ENCODE assay signal across 21 mouse cellular contexts in the genomic region with DNA sequence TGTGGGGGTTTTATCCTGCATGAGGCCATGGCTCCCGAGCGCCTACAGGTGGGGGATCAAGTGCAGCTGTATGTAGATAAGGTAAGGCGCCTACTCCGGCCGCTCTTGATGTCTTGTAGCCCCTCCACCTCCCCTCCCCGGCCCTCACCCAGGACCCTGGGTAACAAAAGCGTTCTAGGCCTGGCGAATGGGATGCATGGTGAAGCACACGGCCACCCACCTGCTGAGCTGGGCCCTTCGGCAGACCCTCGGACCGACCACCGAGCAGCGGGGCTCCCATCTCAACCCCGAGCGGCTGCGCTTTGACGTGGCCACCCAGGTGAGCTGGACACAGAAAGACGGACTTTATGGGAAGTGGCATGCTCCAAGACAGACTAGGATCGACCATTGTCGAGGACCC. TPM values are rescaled to one million over a fixed set of nuclear protein-coding genes. Genes with fewer than 3 reads are reported as not detected.
DNase-seq lines count a peak whose midpoint lies in the region; ATAC-seq and TF ChIP-seq lines count a peak whose summit lies in the region.
"Had no signal": no experiment of that assay in that cellular context is flagged by ENCODE, and none has a peak within 500 bp of the region (broad histone marks: within the 10 kb centered on the region; RNA-seq: fewer than 3 reads in every experiment).

No protein-coding gene starts in this region.

- 93% methylated on average over 21 of the region's 21 CpGs for WGBS in hindbrain, embryonic 13.5 days
- WGBS in hindbrain, embryonic 16.5 days, result 91% methylated on average over 21 of the region's 21 CpGs
- WGBS in neural tube, embryonic 12.5 days, result 94% methylated on average over 21 of the region's 21 CpGs
- 89% methylated on average over 21 of the region's 21 CpGs for WGBS in midbrain, postnatal 0 days

- H3K27ac ChIP-seq in hindbrain, embryonic 13.5 days, result no peak overlapping the region
- H3K27ac ChIP-seq in hindbrain, embryonic 16.5 days (ENCODE audit: low read depth, low read length), result no peak overlapping the region
- H3K27ac ChIP-seq in neural tube, embryonic 12.5 days, result no peak overlapping the region
- H3K27ac ChIP-seq in midbrain, postnatal 0 days (ENCODE audit: low read depth, low read length), result no peak overlapping the region
- H3K27ac ChIP-seq: embryonic facial prominence, embryonic 15.5 days; forebrain, embryonic 10.5 days; heart, embryonic 10.5 days; intestine, embryonic 15.5 days had no signal

- DNase-seq in cerebellum, adult 9-11 months, result peak; percentile 68
- no peak for DNase-seq in cerebellum, postnatal 4 days (ENCODE audit: low spot score in 2 of 2)
- no peak for DNase-seq in neural tube, embryonic 10.5 days (ENCODE audit: extremely low spot score, low spot score)
- DNase-seq in midbrain, postnatal 0 days (ENCODE audit: low spot score), result no peak
- no peak for DNase-seq in layer of hippocampus, postnatal 14 days (ENCODE audit: low spot score in 2 of 2)

- H3K9ac ChIP-seq in hindbrain, embryonic 13.5 days, result peak overlapping the region; percentile 36; the same call in 1 of the 2 replicates
- H3K9ac ChIP-seq in hindbrain, embryonic 16.5 days (ENCODE audit: low read depth, low read length), result no peak overlapping the region
- H3K9ac ChIP-seq in neural tube, embryonic 12.5 days, result no peak overlapping the region
- H3K9ac ChIP-seq in midbrain, postnatal 0 days (replicated peaks; ENCODE audit: low read length, poor library complexity, severe bottlenecking), result no peak overlapping the region
- H3K9ac ChIP-seq: embryonic facial prominence, embryonic 15.5 days; intestine, embryonic 15.5 days had no signal

- no peak overlapping the region for H3K4me2 ChIP-seq in hindbrain, embryonic 13.5 days
- H3K4me2 ChIP-seq in hindbrain, embryonic 16.5 days (ENCODE audit: low read length), result no peak overlapping the region
- no peak overlapping the region for H3K4me2 ChIP-seq in neural tube, embryonic 12.5 days (replicated peaks)
- no peak overlapping the region for H3K4me2 ChIP-seq in midbrain, postnatal 0 days (ENCODE audit: low read depth, low read length, poor library complexity, severe bottlenecking)
- H3K4me2 ChIP-seq: embryonic facial prominence, embryonic 15.5 days; intestine, embryonic 15.5 days had no signal

- H3K4me3 ChIP-seq in hindbrain, embryonic 13.5 days, result no peak overlapping the region
- no peak overlapping the region for H3K4me3 ChIP-seq in hindbrain, embryonic 16.5 days (ENCODE audit: low read length)
- no peak overlapping the region for H3K4me3 ChIP-seq in neural tube, embryonic 12.5 days
- no peak overlapping the region for H3K4me3 ChIP-seq in midbrain, postnatal 0 days (ENCODE audit: low read depth, low read length)
- H3K4me3 ChIP-seq: embryonic facial prominence, embryonic 15.5 days; erythroblast, embryonic 14.5 days; forebrain, embryonic 10.5 days; heart, embryonic 10.5 days; intestine, embryonic 15.5 days had no signal

- ATAC-seq in hindbrain, embryonic 13.5 days (ENCODE audit: low FRiP score), result peak; percentile 8; the same call in 1 of the 2 replicates
- ATAC-seq in hindbrain, embryonic 16.5 days, result no peak
- peak; percentile 13; the same call in 1 of the 2 replicates for ATAC-seq in neural tube, embryonic 12.5 days (ENCODE audit: low FRiP score, low read depth)
- ATAC-seq in midbrain, postnatal 0 days (ENCODE audit: low FRiP score), result 0 out of 2 replicates have a peak, but pooled peaks have one; percentile 2

- H3K4me1 ChIP-seq in hindbrain, embryonic 13.5 days (replicated peaks), result peaks cover 12% of the 10 kb centered on the region; the same call in 1 of the 2 replicates
- H3K4me1 ChIP-seq in hindbrain, embryonic 16.5 days (ENCODE audit: control insufficient read depth, insufficient read depth, low read depth, low read length), result no peaks in the 10 kb centered on the region
- H3K4me1 ChIP-seq in neural tube, embryonic 12.5 days, result 0 out of 2 replicates have a peak, but pooled peaks cover 3% of the 10 kb centered on the region
- no peaks in the 10 kb centered on the region for H3K4me1 ChIP-seq in midbrain, postnatal 0 days (ENCODE audit: insufficient read depth, low read length)

- no peaks in the 10 kb centered on the region for H3K9me3 ChIP-seq in hindbrain, embryonic 13.5 days
- H3K9me3 ChIP-seq in hindbrain, embryonic 16.5 days (ENCODE audit: control insufficient read depth, low read length), result no peaks in the 10 kb centered on the region
- H3K9me3 ChIP-seq in neural tube, embryonic 12.5 days, result no peaks in the 10 kb centered on the region
- no peaks in the 10 kb centered on the region for H3K9me3 ChIP-seq in midbrain, postnatal 0 days (ENCODE audit: low read length)
- H3K9me3 ChIP-seq: embryonic facial prominence, embryonic 15.5 days; forebrain, embryonic 10.5 days; heart, embryonic 10.5 days; intestine, embryonic 15.5 days had no signal

- H3K27me3 ChIP-seq in hindbrain, embryonic 13.5 days, result no peaks in the 10 kb centered on the region
- no peaks in the 10 kb centered on the region for H3K27me3 ChIP-seq in hindbrain, embryonic 16.5 days (replicated peaks; ENCODE audit: control insufficient read depth, insufficient read depth, low read length)
- no peaks in the 10 kb centered on the region for H3K27me3 ChIP-seq in neural tube, embryonic 12.5 days (replicated peaks)
- no peaks in the 10 kb centered on the region for H3K27me3 ChIP-seq in midbrain, postnatal 0 days (ENCODE audit: insufficient read depth, low read length)
- H3K27me3 ChIP-seq: embryonic facial prominence, embryonic 15.5 days; intestine, embryonic 15.5 days had no signal

- H3K36me3 ChIP-seq in hindbrain, embryonic 13.5 days, result peaks cover 30% of the 10 kb centered on the region
- peaks cover 5% of the 10 kb centered on the region; the same call in 1 of the 2 replicates for H3K36me3 ChIP-seq in hindbrain, embryonic 16.5 days (ENCODE audit: control insufficient read depth, insufficient read depth, low read length)
- H3K36me3 ChIP-seq in neural tube, embryonic 12.5 days, result peaks cover 43% of the 10 kb centered on the region
- peaks cover 21% of the 10 kb centered on the region for H3K36me3 ChIP-seq in midbrain, postnatal 0 days (ENCODE audit: insufficient read depth, low read length)

- TF ChIP-seq CTCF in midbrain, postnatal 0 days (IDR thresholded peaks at IDR 0.05), result no peak

RNA-seq across cellular contexts. Expression of gene Tcte1, which starts 6.1 kb away (rescaled TPM):
- polyA plus RNA-seq in hindbrain, embryonic 13.5 days (2015; fragmentation: Nextera tagmentation; extraction: Ambion mirVana), result 3.0 TPM in 2 replicates
- 6.1 and 6.3 TPM in 2 replicates for polyA plus RNA-seq in hindbrain, embryonic 16.5 days (2015; fragmentation: Nextera tagmentation; extraction: Ambion mirVana)
- 1.9 TPM in 2 replicates for polyA plus RNA-seq in neural tube, embryonic 12.5 days (2016; fragmentation: Nextera tagmentation; extraction: Ambion mirVana)
- total RNA-seq in midbrain, postnatal 0 days (2014; rRNA removed), result 0.99 and 1.2 TPM in 2 replicates
- 4.2 and 4.6 TPM in 2 replicates for polyA plus RNA-seq in midbrain, postnatal 0 days (2015; fragmentation: Nextera tagmentation; extraction: Ambion mirVana)
- 1 to 10 TPM in 1 of 2 experiments, under 1 TPM in 1; 0.88 to 1.1 TPM for total RNA-seq in layer of hippocampus, postnatal 14 days (2021)
- total RNA-seq: adrenal gland, adult 2 months; adrenal gland, postnatal 25 days; common myeloid progenitor, adult 5-6 weeks; gastrocnemius, postnatal 10 days; gastrocnemius, postnatal 4 days; heart, adult 18-20 months; heart, postnatal 10 days; heart, postnatal 4 days had no signal
- polyA plus RNA-seq: adrenal gland, adult 2 months; erythroblast, embryonic 14.5 days had no signal

RNA-seq across cellular contexts. Expression of gene Aars2, which starts 10.5 kb away (rescaled TPM):
- polyA plus RNA-seq in hindbrain, embryonic 13.5 days (2015; fragmentation: Nextera tagmentation; extraction: Ambion mirVana), result 17.4 and 19.1 TPM in 2 replicates
- 20.6 and 21.7 TPM in 2 replicates for polyA plus RNA-seq in hindbrain, embryonic 16.5 days (2015; fragmentation: Nextera tagmentation; extraction: Ambion mirVana)
- polyA plus RNA-seq in neural tube, embryonic 12.5 days (2016; fragmentation: Nextera tagmentation; extraction: Ambion mirVana), result 23.6 and 25.4 TPM in 2 replicates
- 19.8 and 31.4 TPM in 2 replicates for total RNA-seq in midbrain, postnatal 0 days (2014; rRNA removed)
- polyA plus RNA-seq in midbrain, postnatal 0 days (2015; fragmentation: Nextera tagmentation; extraction: Ambion mirVana), result 13.9 and 15.2 TPM in 2 replicates
- 10 to 100 TPM; 20.4 to 24.2 TPM for total RNA-seq in layer of hippocampus, postnatal 14 days (2021)

RNA-seq across cellular contexts. Expression of gene Tmem151b, which starts 32.3 kb away (rescaled TPM):
- 26.6 and 27.3 TPM in 2 replicates for polyA plus RNA-seq in hindbrain, embryonic 13.5 days (2015; fragmentation: Nextera tagmentation; extraction: Ambion mirVana)
- polyA plus RNA-seq in hindbrain, embryonic 16.5 days (2015; fragmentation: Nextera tagmentation; extraction: Ambion mirVana), result 29.3 and 31.7 TPM in 2 replicates
- polyA plus RNA-seq in neural tube, embryonic 12.5 days (2016; fragmentation: Nextera tagmentation; extraction: Ambion mirVana), result 10.5 and 13.1 TPM in 2 replicates
- total RNA-seq in midbrain, postnatal 0 days (2014; rRNA removed), result 77.9 and 95.6 TPM in 2 replicates
- polyA plus RNA-seq in midbrain, postnatal 0 days (2015; fragmentation: Nextera tagmentation; extraction: Ambion mirVana), result 29.1 and 30.7 TPM in 2 replicates
- 100 to 1,000 TPM; 106 to 107 TPM for total RNA-seq in layer of hippocampus, postnatal 14 days (2021)
- total RNA-seq: common myeloid progenitor, adult 5-6 weeks had no signal
- polyA plus RNA-seq: erythroblast, embryonic 14.5 days had no signal

RNA-seq across cellular contexts. Expression of gene Nfkbie, which starts 38.4 kb away (rescaled TPM):
- polyA plus RNA-seq in hindbrain, embryonic 13.5 days (2015; fragmentation: Nextera tagmentation; extraction: Ambion mirVana), result 5.6 and 6.5 TPM in 2 replicates
- polyA plus RNA-seq in hindbrain, embryonic 16.5 days (2015; fragmentation: Nextera tagmentation; extraction: Ambion mirVana), result 6.1 and 6.8 TPM in 2 replicates
- 7.4 and 7.5 TPM in 2 replicates for polyA plus RNA-seq in neural tube, embryonic 12.5 days (2016; fragmentation: Nextera tagmentation; extraction: Ambion mirVana)
- total RNA-seq in midbrain, postnatal 0 days (2014; rRNA removed), result 2.0 and 4.8 TPM in 2 replicates
- 2.5 and 3.1 TPM in 2 replicates for polyA plus RNA-seq in midbrain, postnatal 0 days (2015; fragmentation: Nextera tagmentation; extraction: Ambion mirVana)
- total RNA-seq in layer of hippocampus, postnatal 14 days (2021), result 1 to 10 TPM; 3.4 to 3.6 TPM

RNA-seq across cellular contexts. Expression of gene Spats1, which starts 41.9 kb away (rescaled TPM):
- polyA plus RNA-seq in hindbrain, embryonic 13.5 days (2015; fragmentation: Nextera tagmentation; extraction: Ambion mirVana), result 2.0 and 2.1 TPM in 2 replicates
- polyA plus RNA-seq in hindbrain, embryonic 16.5 days (2015; fragmentation: Nextera tagmentation; extraction: Ambion mirVana), result 2.4 and 3.5 TPM in 2 replicates
- 1.2 and 1.3 TPM in 2 replicates for polyA plus RNA-seq in neural tube, embryonic 12.5 days (2016; fragmentation: Nextera tagmentation; extraction: Ambion mirVana)
- 2.3 and 5.8 TPM in 2 replicates for total RNA-seq in midbrain, postnatal 0 days (2014; rRNA removed)
- 3.4 and 3.6 TPM in 2 replicates for polyA plus RNA-seq in midbrain, postnatal 0 days (2015; fragmentation: Nextera tagmentation; extraction: Ambion mirVana)
- 1 to 10 TPM; 5.0 to 5.4 TPM for total RNA-seq in layer of hippocampus, postnatal 14 days (2021)
- total RNA-seq: adrenal gland, adult 2 months had no signal
- polyA plus RNA-seq: erythroblast, embryonic 14.5 days had no signal
